Mouse (Mus musculus): Measurements from ENCODE around the gene Adam19. TPM values are rescaled to one million over a fixed set of nuclear protein-coding genes. Genes with fewer than 3 reads are reported as not detected.
"Not testable (repeated sequence)": the region's sequence is repeated elsewhere in the genome, so short reads cannot be mapped to it uniquely, and the experiment has no call there.

Adam19 gene
- polyA plus RNA-seq, 1 experiment from 2014 or later, result 18.5 TPM

GRCm38 (mm10) chr11:46038901-46039300, 16.9 kb upstream of the Adam19 start:
- H3K9ac ChIP-seq, result no peak overlapping the region
- no peaks in the 10 kb centered on the region for H3K27me3 ChIP-seq
- peaks cover 11% of the 10 kb centered on the region; the same call in 1 of the 2 replicates for H3K4me1 ChIP-seq
- H3K9me3 ChIP-seq, result no peaks in the 10 kb centered on the region
- H3K27ac ChIP-seq, result no peak overlapping the region
- no peaks in the 10 kb centered on the region for H3K36me3 ChIP-seq
- 69% methylated on average over 15 of the region's 15 CpGs for WGBS
- H3K4me3 ChIP-seq, result no peak overlapping the region
- ATAC-seq (ENCODE audit: insufficient number of reproducible peaks, insufficient read depth, low FRiP score, low TSS enrichment), result no peak
- H3K4me2 ChIP-seq (replicated peaks), result no peak overlapping the region; the same call in 1 of the 2 replicates

DNA sequence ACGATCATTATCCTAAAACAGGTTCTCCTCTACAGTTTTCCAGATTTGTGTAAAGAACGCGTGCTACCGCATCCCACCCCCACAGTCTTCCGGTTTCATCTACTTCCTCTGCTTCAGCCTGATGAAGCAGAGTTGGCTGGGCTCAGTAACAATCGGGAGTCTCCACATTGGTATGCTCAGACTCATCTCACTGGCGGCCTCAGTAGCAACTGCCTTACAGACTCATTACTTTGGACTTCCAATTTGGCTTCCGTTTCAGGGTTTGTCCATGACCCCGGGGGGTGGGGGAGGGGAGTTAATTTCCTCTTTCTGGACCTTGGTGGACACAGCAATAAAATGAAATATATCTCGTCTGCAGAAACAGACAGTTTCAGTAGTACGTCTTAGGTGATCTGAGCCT, 16.5 kb upstream of the Adam19 start:
- no peak overlapping the region for H3K27ac ChIP-seq
- H3K9ac ChIP-seq, result no peak overlapping the region
- WGBS, result 48% methylated on average over 11 of the region's 11 CpGs
- no peak overlapping the region; the same call in 1 of the 2 replicates for H3K4me2 ChIP-seq (replicated peaks)
- H3K36me3 ChIP-seq, result no peaks in the 10 kb centered on the region
- H3K27me3 ChIP-seq, result no peaks in the 10 kb centered on the region
- no peak overlapping the region for H3K4me3 ChIP-seq
- no peak for ATAC-seq (ENCODE audit: insufficient number of reproducible peaks, insufficient read depth, low FRiP score, low TSS enrichment)
- H3K4me1 ChIP-seq, result peaks cover 11% of the 10 kb centered on the region; the same call in 1 of the 2 replicates
- no peaks in the 10 kb centered on the region for H3K9me3 ChIP-seq

DNA sequence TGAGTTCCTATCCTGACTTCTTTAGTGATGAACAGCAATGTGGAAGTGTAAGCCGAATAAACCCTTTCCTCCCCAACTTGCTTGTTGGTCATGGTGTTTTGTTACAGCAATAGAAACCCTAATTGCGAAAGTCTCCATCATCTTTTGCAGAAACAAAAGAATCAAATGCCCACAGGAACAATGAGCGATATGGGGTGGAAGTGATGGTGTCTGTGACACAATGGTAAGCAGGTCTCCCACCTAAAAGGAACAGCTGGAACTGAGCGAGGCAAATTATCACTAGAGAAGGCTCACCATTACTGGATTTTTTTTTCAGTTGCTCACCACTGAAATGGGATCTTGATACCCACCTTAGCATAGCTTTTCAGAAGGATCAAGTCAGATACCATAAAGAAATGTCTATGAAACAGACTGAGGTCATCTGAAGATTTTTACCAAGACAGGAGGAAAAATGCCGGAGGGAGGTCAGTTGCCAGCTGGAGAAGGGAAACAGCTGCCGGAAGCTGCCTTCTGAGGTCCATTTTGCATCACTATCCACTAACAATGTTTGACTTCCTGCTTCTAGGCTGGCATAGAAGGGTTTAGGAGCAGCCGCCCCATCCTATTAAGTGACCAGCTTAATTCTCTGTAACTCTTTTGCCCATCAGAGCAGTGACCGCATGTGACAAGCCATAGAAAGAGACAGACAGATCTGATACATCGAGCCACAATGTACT, 14.8 kb upstream of the Adam19 start:
- no peaks in the 10 kb centered on the region for H3K9me3 ChIP-seq
- peaks cover 11% of the 10 kb centered on the region; the same call in 1 of the 2 replicates for H3K4me1 ChIP-seq
- no peak overlapping the region for H3K4me2 ChIP-seq (replicated peaks)
- no peak overlapping the region for H3K4me3 ChIP-seq
- 80% methylated on average over 9 of the region's 9 CpGs for WGBS
- no peak overlapping the region for H3K9ac ChIP-seq
- no peak for ATAC-seq (ENCODE audit: insufficient number of reproducible peaks, insufficient read depth, low FRiP score, low TSS enrichment)
- no peak overlapping the region for H3K27ac ChIP-seq
- H3K36me3 ChIP-seq, result no peaks in the 10 kb centered on the region
- H3K27me3 ChIP-seq, result no peaks in the 10 kb centered on the region

GRCm38 (mm10) chr11:46041607-46042267, 14.1 kb upstream of the Adam19 start:
- 67% methylated on average over 12 of the region's 12 CpGs for WGBS

DNA sequence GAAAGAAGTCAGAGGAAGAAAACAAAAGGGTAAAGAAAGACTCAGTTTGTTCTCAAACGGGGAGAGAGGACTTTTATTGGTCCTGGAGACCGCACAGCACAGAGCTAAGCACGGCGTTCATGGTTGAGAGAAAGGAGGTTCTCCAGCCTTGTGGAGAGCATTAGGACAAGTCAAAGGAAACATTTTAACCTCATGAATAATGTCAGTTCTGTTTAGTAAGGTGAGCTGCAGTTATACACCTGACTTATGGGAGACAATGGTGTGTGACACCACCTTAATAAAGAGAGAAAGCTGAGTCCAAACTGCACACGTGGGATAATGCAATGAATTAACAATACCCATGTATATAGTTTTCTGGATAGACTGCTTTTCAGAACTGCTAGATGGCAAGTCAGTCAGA, 11.0 kb upstream of the Adam19 start:
- Histone ChIP-seq H3K4me3 (no peak overlapping the region), H3K36me3 (no peaks in the 10 kb centered on the region), H3K27me3 (no peaks in the 10 kb centered on the region), H3K4me2 (replicated peaks) (no peak overlapping the region), H3K9ac (no peak overlapping the region), H3K27ac (no peak overlapping the region), H3K4me1 (0 out of 2 replicates have a peak, but pooled peaks cover under 1% of the 10 kb centered on the region), H3K9me3 (no peaks in the 10 kb centered on the region)
- no peak for ATAC-seq (ENCODE audit: insufficient number of reproducible peaks, insufficient read depth, low FRiP score, low TSS enrichment)
- 90% methylated on average over 5 of the region's 5 CpGs for WGBS

More at GRCm38 (mm10) chr11:46041607-46042267, 14.1 kb upstream of the Adam19 start:
- Histone ChIP-seq H3K4me2 (replicated peaks) (no peak overlapping the region), H3K36me3 (no peaks in the 10 kb centered on the region), H3K27ac (no peak overlapping the region), H3K9ac (no peak overlapping the region), H3K9me3 (no peaks in the 10 kb centered on the region), H3K27me3 (no peaks in the 10 kb centered on the region), H3K4me3 (no peak overlapping the region), H3K4me1 (peaks cover 11% of the 10 kb centered on the region; the same call in 1 of the 2 replicates)
- ATAC-seq (ENCODE audit: insufficient number of reproducible peaks, insufficient read depth, low FRiP score, low TSS enrichment), result no peak

GRCm38 (mm10) chr11:46047264-46047663, 8.5 kb upstream of the Adam19 start:
- no peak overlapping the region for H3K27ac ChIP-seq
- ATAC-seq (ENCODE audit: insufficient number of reproducible peaks, insufficient read depth, low FRiP score, low TSS enrichment), result no peak
- no peak overlapping the region for H3K9ac ChIP-seq
- H3K4me2 ChIP-seq (replicated peaks), result no peak overlapping the region
- no peak overlapping the region for H3K4me3 ChIP-seq
- H3K36me3 ChIP-seq, result no peaks in the 10 kb centered on the region
- H3K27me3 ChIP-seq, result no peaks in the 10 kb centered on the region
- no peaks in the 10 kb centered on the region for H3K4me1 ChIP-seq
- WGBS, result 88% methylated on average over 3 of the region's 3 CpGs
- no peaks in the 10 kb centered on the region for H3K9me3 ChIP-seq

DNA sequence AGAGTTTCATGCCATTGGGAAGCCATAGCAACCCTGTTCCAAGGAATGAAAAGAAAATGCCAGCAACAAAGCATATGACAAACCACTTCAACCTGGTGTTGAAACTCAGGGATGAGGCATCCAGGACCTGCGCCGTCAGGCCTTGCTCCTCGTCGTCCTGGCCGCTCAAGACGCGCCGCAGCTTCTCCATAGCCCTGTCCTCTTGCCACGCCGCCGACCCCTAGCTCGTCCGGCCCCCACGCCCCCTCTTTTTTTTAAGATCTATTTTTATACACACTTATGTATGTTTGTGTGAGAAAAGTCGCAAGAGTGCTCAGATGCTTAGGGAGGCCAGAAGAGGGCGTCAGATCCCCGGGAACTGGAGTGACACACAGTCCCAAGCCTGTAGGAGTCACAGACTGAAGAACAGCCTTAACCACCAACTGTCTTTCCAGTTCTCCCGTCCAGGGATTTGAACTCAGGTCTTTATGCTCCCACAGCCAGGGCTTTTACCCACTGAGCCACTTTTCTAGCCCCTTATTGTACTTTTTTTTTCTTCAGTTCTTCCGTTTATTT, 3.6 kb upstream of the Adam19 start, which contains the start of gene Gm12166:
Gene Gm12166, minus strand, starts transcription at position 217 of the 555 bp plus-strand sequence.
- H3K9me3 ChIP-seq, result not testable (repeated sequence)

DNA sequence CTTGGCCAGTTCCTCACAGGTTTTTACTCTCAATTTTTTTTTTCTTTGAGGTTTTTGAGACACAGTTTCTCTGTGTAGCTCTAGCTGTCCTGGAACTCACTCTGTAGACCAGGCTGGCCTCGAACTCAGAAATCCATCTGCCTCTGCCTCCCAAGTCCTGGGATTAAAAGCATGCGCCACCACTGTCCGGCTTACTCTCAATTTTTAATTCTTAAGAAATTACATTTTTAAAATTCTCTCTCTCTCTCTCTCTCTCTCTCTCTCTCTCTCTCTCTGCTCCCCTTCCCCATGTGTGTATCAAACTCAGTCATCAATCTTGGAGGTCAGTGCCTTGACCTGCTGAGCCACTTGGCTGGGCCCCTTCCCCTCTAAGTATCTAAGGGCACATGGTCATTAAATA, 2.3 kb upstream of the Adam19 start:
- WGBS, result 90% methylated on average over 3 of the region's 3 CpGs

More for the DNA sequence above, 3.6 kb upstream of the Adam19 start, which contains the start of gene Gm12166:
- not testable (repeated sequence) for H3K27ac ChIP-seq; H3K9ac ChIP-seq; ATAC-seq (ENCODE audit: insufficient number of reproducible peaks, insufficient read depth, low FRiP score, low TSS enrichment); H3K4me1 ChIP-seq; H3K4me3 ChIP-seq; H3K36me3 ChIP-seq; H3K4me2 ChIP-seq (replicated peaks); H3K27me3 ChIP-seq
- WGBS, result 41% methylated on average over 19 of the region's 19 CpGs

DNA sequence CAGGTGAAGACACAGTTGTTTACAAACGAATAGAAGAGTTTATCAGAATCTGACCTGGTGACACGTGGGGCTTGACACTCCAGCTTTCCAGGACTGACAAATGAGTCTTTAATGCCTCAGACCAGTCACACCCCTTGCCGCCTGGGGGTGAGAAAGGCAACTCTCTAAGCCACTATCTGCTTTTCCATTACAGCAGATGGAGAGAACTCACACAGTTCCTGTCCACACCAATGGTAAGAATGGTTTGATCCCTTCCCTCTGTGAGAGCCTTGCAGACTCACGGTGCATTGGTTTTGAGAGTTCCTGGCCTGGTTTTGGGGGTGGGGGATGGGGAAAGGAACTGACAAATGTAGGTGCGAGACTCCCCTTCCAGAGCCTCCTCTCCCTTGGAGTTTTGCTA, 1.5 kb upstream of the Adam19 start:
- Histone ChIP-seq H3K27ac (no peak overlapping the region), H3K36me3 (no peaks in the 10 kb centered on the region), H3K4me2 (replicated peaks) (no peak overlapping the region), H3K4me3 (no peak overlapping the region), H3K9ac (no peak overlapping the region), H3K9me3 (no peaks in the 10 kb centered on the region), H3K27me3 (no peaks in the 10 kb centered on the region), H3K4me1 (peaks cover 8% of the 10 kb centered on the region)
- WGBS, result 46% methylated on average over 5 of the region's 5 CpGs
- no peak for ATAC-seq (ENCODE audit: insufficient number of reproducible peaks, insufficient read depth, low FRiP score, low TSS enrichment)

More for the DNA sequence above, 2.3 kb upstream of the Adam19 start:
- not testable (repeated sequence) for H3K4me2 ChIP-seq (replicated peaks); H3K27ac ChIP-seq; ATAC-seq (ENCODE audit: insufficient number of reproducible peaks, insufficient read depth, low FRiP score, low TSS enrichment); H3K9me3 ChIP-seq; H3K9ac ChIP-seq; H3K4me3 ChIP-seq; H3K27me3 ChIP-seq; H3K4me1 ChIP-seq; H3K36me3 ChIP-seq

DNA sequence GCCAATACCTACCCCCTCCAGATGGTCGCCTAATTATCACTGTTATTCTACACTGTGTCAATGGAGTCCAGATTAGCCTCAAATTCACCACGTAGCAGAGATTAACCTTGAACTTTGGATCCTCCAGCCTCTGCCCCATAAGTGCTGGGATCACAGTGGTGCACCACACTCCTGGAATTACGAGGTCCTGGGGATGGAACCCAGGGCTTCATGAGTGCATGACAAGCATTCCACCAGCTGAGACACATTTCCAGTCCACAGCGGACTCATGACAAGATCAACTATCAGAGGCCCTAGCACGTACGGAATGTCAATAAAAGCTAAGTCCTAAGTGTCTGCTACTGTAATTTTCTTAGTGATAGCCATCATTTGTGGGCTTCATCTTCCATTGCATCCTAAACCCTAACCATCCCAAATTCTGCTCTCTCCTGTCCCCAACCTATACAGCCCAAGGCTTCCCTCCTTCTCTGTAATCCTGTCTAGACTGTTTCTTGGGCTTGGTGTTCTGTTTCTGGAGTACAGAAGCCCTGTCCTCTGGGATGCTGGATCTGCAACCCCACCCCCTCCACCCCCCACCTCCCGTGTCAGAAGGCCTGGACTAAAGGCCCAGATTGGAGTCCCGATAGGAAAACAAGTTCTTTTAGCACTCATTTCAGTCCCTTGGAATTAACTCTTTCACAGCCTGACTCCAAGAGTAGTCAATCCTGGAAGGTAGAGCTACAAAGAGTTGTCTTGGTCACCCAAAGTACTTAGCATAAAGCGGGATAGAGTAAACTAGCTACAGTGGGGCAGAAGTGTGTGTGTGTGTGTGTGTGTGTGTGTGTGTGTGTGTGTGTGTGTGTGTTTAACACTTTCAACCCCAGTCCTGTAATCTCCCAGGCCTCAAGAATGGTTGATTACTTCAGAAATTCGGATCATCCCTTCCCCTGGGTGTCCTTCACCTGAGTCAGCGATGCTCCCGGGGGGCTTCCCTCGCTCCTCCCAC, 589 bp upstream of the Adam19 start:
- H3K4me3 ChIP-seq, result peak overlapping the region; percentile 68
- H3K27ac ChIP-seq, result peak overlapping the region; percentile 90
- 15% methylated on average over 13 of the region's 13 CpGs for WGBS
- ATAC-seq (ENCODE audit: insufficient number of reproducible peaks, insufficient read depth, low FRiP score, low TSS enrichment), result peak; percentile 31; the same call in 1 of the 2 replicates
- H3K9me3 ChIP-seq, result no peaks in the 10 kb centered on the region
- H3K4me1 ChIP-seq, result peaks cover 8% of the 10 kb centered on the region
- no peaks in the 10 kb centered on the region for H3K27me3 ChIP-seq
- H3K9ac ChIP-seq, result peak overlapping the region; percentile 70
- H3K36me3 ChIP-seq, result no peaks in the 10 kb centered on the region
- H3K4me2 ChIP-seq (replicated peaks), result peak overlapping the region; percentile 67
